Mouse (Mus musculus): ENCODE data around the gene Ly6g6f. TPM values are rescaled to one million over a fixed set of nuclear protein-coding genes. Genes with fewer than 3 reads are reported as not detected.

The Ly6g6f gene
- total and polyA plus RNA-seq, 3 experiments: 0.54 to 0.67 TPM; not detected in 1

- Histone ChIP-seq H3K9ac (ENCODE audit: insufficient read depth, low read depth) (no peak overlapping the region), H3K27me3 (replicated peaks) (no peaks in the 10 kb centered on the region), H3K27ac (ENCODE audit: insufficient read depth, low read depth) (no peak overlapping the region), H3K4me3 (replicated peaks in 1 of 3; ENCODE audit: low read depth in 2 of 3, low read length in 2 of 3, poor library complexity in 1 of 3) (no peak overlapping the region), H3K4me2 (ENCODE audit: insufficient read depth, low read depth, poor library complexity, severe bottlenecking) (no peak overlapping the region), H3K9me3 (replicated peaks; ENCODE audit: low read length) (no peaks in the 10 kb centered on the region), H3K79me2 (replicated peaks; ENCODE audit: control insufficient read depth, extremely low read depth, insufficient read depth, poor library complexity, severe bottlenecking) (no peaks in the 10 kb centered on the region), H3K36me3 (replicated peaks in 1 of 2; ENCODE audit: control insufficient read depth in 1 of 2, insufficient read depth in 1 of 2, low read length in 1 of 2) (peaks cover 25 to 41% of the 10 kb centered on the region in 2 experiments), H3K4me1 (ENCODE audit: control insufficient read depth in 1 of 2, insufficient read depth in 2 of 2) (peaks cover 0 to 4% of the 10 kb centered on the region in 2 experiments; a peak in 1 of 4 replicates)
- TF ChIP-seq CTCF (conservative IDR thresholded peaks at IDR 0.05 in 1 of 2, IDR thresholded peaks at IDR 0.05 in 1 of 2; ENCODE audit: low read depth in 2 of 2, low read length in 2 of 2) (peak in 1 of 2 experiments; percentile 81; a peak in 2 of 4 replicates), KAT2A (IDR thresholded peaks at IDR 0.05; ENCODE audit: insufficient replicate concordance, low read length) (no peak), RAD21 (IDR thresholded peaks at IDR 0.05; ENCODE audit: low read depth, low read length) (peak; percentile 79), POLR2A (IDR thresholded peaks at IDR 0.05; ENCODE audit: low read depth, low read length) (no peak), ZC3H11A (IDR thresholded peaks at IDR 0.05; ENCODE audit: low read depth, low read length) (0 out of 2 replicates have a peak, but pooled peaks have one; percentile 25), ZNF384 (IDR thresholded peaks at IDR 0.05; ENCODE audit: low read depth, low read length) (peak; percentile 81), SMC3 (IDR thresholded peaks at IDR 0.05; ENCODE audit: low read depth, low read length) (peak; percentile 81), MEF2A (IDR thresholded peaks at IDR 0.05; ENCODE audit: borderline replicate concordance, low read depth, low read length) (no peak)
- in situ Hi-C loops (cut with MboI; ENCODE audit: low pct_ligation_motif_present, low pct_unique_long_range_greater_than_20kb, low sequenced_read_pairs): no loop called here
- dilution Hi-C loops (cut with MboI; ENCODE audit: extremely low pct_ligation_motif_present, extremely low pct_unique_long_range_greater_than_20kb, low sequenced_read_pairs): no loop called here
- peak; percentile 30 for DNase-seq (ENCODE audit: extremely low read depth)
Measured at GRCm38 (mm10) chr17:35105740-35106389, 20.5 kb upstream of the Ly6g6f start.

- Histone ChIP-seq H3K27ac (ENCODE audit: insufficient read depth, low read depth) (no peak overlapping the region), H3K4me2 (ENCODE audit: insufficient read depth, low read depth, poor library complexity, severe bottlenecking) (no peak overlapping the region), H3K4me1 (ENCODE audit: control insufficient read depth in 1 of 2, insufficient read depth in 2 of 2) (peaks cover 0 to 4% of the 10 kb centered on the region in 2 experiments; a peak in 1 of 4 replicates), H3K79me2 (replicated peaks; ENCODE audit: control insufficient read depth, extremely low read depth, insufficient read depth, poor library complexity, severe bottlenecking) (no peaks in the 10 kb centered on the region), H3K9ac (ENCODE audit: insufficient read depth, low read depth) (no peak overlapping the region), H3K4me3 (replicated peaks in 1 of 3; ENCODE audit: low read depth in 2 of 3, low read length in 2 of 3, poor library complexity in 1 of 3) (no peak overlapping the region), H3K9me3 (replicated peaks; ENCODE audit: low read length) (no peaks in the 10 kb centered on the region), H3K36me3 (replicated peaks in 1 of 2; ENCODE audit: control insufficient read depth in 1 of 2, insufficient read depth in 1 of 2, low read length in 1 of 2) (peaks cover 35 to 52% of the 10 kb centered on the region in 2 experiments), H3K27me3 (replicated peaks) (no peaks in the 10 kb centered on the region)
- dilution Hi-C loops (cut with MboI; ENCODE audit: extremely low pct_ligation_motif_present, extremely low pct_unique_long_range_greater_than_20kb, low sequenced_read_pairs): no loop called here
- in situ Hi-C loops (cut with MboI; ENCODE audit: low pct_ligation_motif_present, low pct_unique_long_range_greater_than_20kb, low sequenced_read_pairs): no loop called here
- no peak for TF ChIP-seq UBTF (IDR thresholded peaks at IDR 0.05; ENCODE audit: low read depth, low read length)
- TF ChIP-seq ELF1 (IDR thresholded peaks at IDR 0.05; ENCODE audit: low read depth, low read length): no peak
- no peak for TF ChIP-seq USF1 (IDR thresholded peaks at IDR 0.05; ENCODE audit: low read depth, low read length)
- TF ChIP-seq JUND (conservative IDR thresholded peaks at IDR 0.05; ENCODE audit: low read depth, low read length): no peak
- no peak for TF ChIP-seq SMC3 (IDR thresholded peaks at IDR 0.05; ENCODE audit: low read depth, low read length)
- DNase-seq (ENCODE audit: extremely low read depth): no peak
Measured at GRCm38 (mm10) chr17:35104754-35105153, 19.3 kb upstream of the Ly6g6f start.

- Histone ChIP-seq H3K9ac (ENCODE audit: insufficient read depth, low read depth) (no peak overlapping the region), H3K4me3 (replicated peaks in 1 of 3; ENCODE audit: low read depth in 2 of 3, low read length in 2 of 3, poor library complexity in 1 of 3) (no peak overlapping the region), H3K36me3 (replicated peaks in 1 of 2; ENCODE audit: control insufficient read depth in 1 of 2, insufficient read depth in 1 of 2, low read length in 1 of 2) (peaks cover 40 to 59% of the 10 kb centered on the region in 2 experiments), H3K79me2 (replicated peaks; ENCODE audit: control insufficient read depth, extremely low read depth, insufficient read depth, poor library complexity, severe bottlenecking) (no peaks in the 10 kb centered on the region), H3K27ac (ENCODE audit: insufficient read depth, low read depth) (no peak overlapping the region), H3K9me3 (replicated peaks; ENCODE audit: low read length) (no peaks in the 10 kb centered on the region), H3K4me2 (ENCODE audit: insufficient read depth, low read depth, poor library complexity, severe bottlenecking) (no peak overlapping the region), H3K4me1 (ENCODE audit: control insufficient read depth in 1 of 2, insufficient read depth in 2 of 2) (peaks cover 0 to 4% of the 10 kb centered on the region in 2 experiments; a peak in 1 of 4 replicates), H3K27me3 (replicated peaks) (no peaks in the 10 kb centered on the region)
- dilution Hi-C loops (cut with MboI; ENCODE audit: extremely low pct_ligation_motif_present, extremely low pct_unique_long_range_greater_than_20kb, low sequenced_read_pairs): no loop called here
- DNase-seq (ENCODE audit: extremely low read depth): no peak
- TF ChIP-seq MYC (IDR thresholded peaks at IDR 0.05; ENCODE audit: low read depth, low read length): no peak
- TF ChIP-seq BHLHE40 (IDR thresholded peaks at IDR 0.05; ENCODE audit: low read depth, low read length): no peak
- TF ChIP-seq KAT2A (IDR thresholded peaks at IDR 0.05; ENCODE audit: insufficient replicate concordance, low read length): no peak
- no peak for TF ChIP-seq ETS1 (conservative IDR thresholded peaks at IDR 0.05; ENCODE audit: low read depth, low read length)
- TF ChIP-seq EP300 (IDR thresholded peaks at IDR 0.05; ENCODE audit: low read length): no peak
- TF ChIP-seq CHD1 (IDR thresholded peaks at IDR 0.05; ENCODE audit: low read depth, low read length): no peak
- TF ChIP-seq MAFK (IDR thresholded peaks at IDR 0.05; ENCODE audit: insufficient replicate concordance, low read length): no peak
- TF ChIP-seq MAZ (IDR thresholded peaks at IDR 0.05; ENCODE audit: low read depth, low read length): no peak
- TF ChIP-seq MAX (IDR thresholded peaks at IDR 0.05; ENCODE audit: low read length): no peak
- in situ Hi-C loops (cut with MboI; ENCODE audit: low pct_ligation_motif_present, low pct_unique_long_range_greater_than_20kb, low sequenced_read_pairs): no loop called here
Measured at GRCm38 (mm10) chr17:35104079-35104478, 18.7 kb upstream of the Ly6g6f start.
